Comparison of ENCODE assay signal across 29 mouse cellular contexts in the genomic region with DNA sequence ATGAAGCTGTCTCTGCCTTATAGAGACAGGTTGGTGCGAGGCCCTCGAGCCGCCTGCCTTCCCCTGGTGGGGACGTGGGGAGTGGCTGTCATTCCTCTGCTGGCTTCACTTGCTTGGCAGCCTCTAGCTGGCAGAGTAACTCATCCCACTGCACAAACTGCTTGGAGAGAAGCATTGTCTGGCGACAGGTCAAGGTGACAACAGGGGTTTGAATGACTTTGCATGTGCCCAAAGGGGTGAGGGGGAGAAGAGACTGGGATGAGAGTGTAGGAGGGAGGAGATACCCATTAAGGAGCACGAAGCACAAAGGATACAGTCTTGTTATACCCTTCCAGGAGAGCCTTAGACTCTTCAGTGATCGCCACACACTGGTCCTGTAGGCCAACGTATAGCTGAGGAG. TPM values are rescaled to one million over a fixed set of nuclear protein-coding genes. Genes with fewer than 3 reads are reported as not detected.
DNase-seq lines count a peak whose midpoint lies in the region; ATAC-seq and TF ChIP-seq lines count a peak whose summit lies in the region.
"Had no signal": no experiment of that assay in that cellular context is flagged by ENCODE, and none has a peak within 500 bp of the region (broad histone marks: within the 10 kb centered on the region; RNA-seq: fewer than 3 reads in every experiment).

No protein-coding gene starts in this region.

- H3K9me3 ChIP-seq in embryonic facial prominence, embryonic 13.5 days: no peaks in the 10 kb centered on the region
- H3K9me3 ChIP-seq in embryonic facial prominence, embryonic 10.5 days: no peaks in the 10 kb centered on the region
- H3K9me3 ChIP-seq: embryonic facial prominence, embryonic 12.5 days; forebrain, embryonic 12.5 days; forebrain, embryonic 15.5 days; heart, embryonic 10.5 days; heart, embryonic 13.5 days; hindbrain, embryonic 12.5 days; hindbrain, embryonic 15.5 days had no signal

- H3K4me3 ChIP-seq in embryonic facial prominence, embryonic 13.5 days: no peak overlapping the region
- no peak overlapping the region for H3K4me3 ChIP-seq in embryonic facial prominence, embryonic 10.5 days
- no peak overlapping the region for H3K4me3 ChIP-seq in left cerebral cortex, adult 2 months
- H3K4me3 ChIP-seq: embryonic facial prominence, embryonic 12.5 days; erythroblast, embryonic 14.5 days; forebrain, embryonic 12.5 days; heart, adult 2 months; heart, embryonic 13.5 days; hindbrain, embryonic 12.5 days had no signal

- intact Hi-C loops in left cerebral cortex, adult 2 months (cut with DNase I): no loop called here

- no peak for DNase-seq in embryonic facial prominence, embryonic 10.5 days (ENCODE audit: low spot score)
- DNase-seq in left cerebral cortex, adult 2 months (ENCODE audit: extremely low spot score in 1 of 2, low spot score in 2 of 2): no peak
- DNase-seq in left cerebral cortex, adult 18-20 months (ENCODE audit: low spot score in 2 of 2): no peak
- DNase-seq in testis, postnatal 10 days (ENCODE audit: low spot score): peak; percentile 43
- no peak for DNase-seq in testis, postnatal 14 days (ENCODE audit: low spot score)
- no peak for DNase-seq in Muller cell, postnatal 12 days (ENCODE audit: inconsistent ontology term)
- DNase-seq: adrenal gland, adult 8-10 months; adrenal gland, postnatal 25 days; gastrocnemius, postnatal 25 days; heart, adult 2 months had no signal

- ATAC-seq in embryonic facial prominence, embryonic 13.5 days (ENCODE audit: insufficient number of reproducible peaks, insufficient read depth, low FRiP score, low TSS enrichment, low read depth): no peak
- ATAC-seq: activated CD4-positive, CD25-positive, alpha-beta regulatory T cell, adult 4 months had no signal

- H3K27me3 ChIP-seq in embryonic facial prominence, embryonic 13.5 days: no peaks in the 10 kb centered on the region
- H3K27me3 ChIP-seq in embryonic facial prominence, embryonic 10.5 days (replicated peaks; ENCODE audit: low read depth, poor library complexity, severe bottlenecking): no peaks in the 10 kb centered on the region
- H3K27me3 ChIP-seq: embryonic facial prominence, embryonic 12.5 days; forebrain, embryonic 12.5 days; forebrain, embryonic 15.5 days; heart, embryonic 13.5 days; hindbrain, embryonic 12.5 days; hindbrain, embryonic 15.5 days had no signal

- no peak for TF ChIP-seq CTCF in left cerebral cortex, adult 2 months (IDR thresholded peaks at IDR 0.05)

- 76% methylated on average over 8 of the region's 8 CpGs for WGBS in embryonic facial prominence, embryonic 13.5 days
- WGBS in embryonic facial prominence, embryonic 10.5 days: 79% methylated on average over 8 of the region's 8 CpGs

- H3K4me1 ChIP-seq in embryonic facial prominence, embryonic 13.5 days: peaks cover 48% of the 10 kb centered on the region
- H3K4me1 ChIP-seq in embryonic facial prominence, embryonic 10.5 days: peaks cover 50% of the 10 kb centered on the region

- H3K4me2 ChIP-seq in embryonic facial prominence, embryonic 13.5 days: 0 out of 2 replicates have a peak overlapping the region, but pooled peaks have one; percentile 78
- H3K4me2 ChIP-seq: embryonic facial prominence, embryonic 12.5 days; forebrain, embryonic 15.5 days; hindbrain, embryonic 12.5 days had no signal

- H3K36me3 ChIP-seq in embryonic facial prominence, embryonic 13.5 days: peaks cover 38% of the 10 kb centered on the region
- H3K36me3 ChIP-seq in embryonic facial prominence, embryonic 10.5 days (replicated peaks): peaks cover 66% of the 10 kb centered on the region

- H3K27ac ChIP-seq in embryonic facial prominence, embryonic 13.5 days: no peak overlapping the region
- H3K27ac ChIP-seq in embryonic facial prominence, embryonic 10.5 days (replicated peaks): no peak overlapping the region
- H3K27ac ChIP-seq in left cerebral cortex, adult 2 months: peak overlapping the region; percentile 3; the same call in 1 of the 2 replicates
- H3K27ac ChIP-seq: embryonic facial prominence, embryonic 12.5 days; forebrain, embryonic 12.5 days; forebrain, embryonic 15.5 days; heart, adult 2 months; heart, embryonic 10.5 days; heart, embryonic 13.5 days; hindbrain, embryonic 12.5 days; hindbrain, embryonic 15.5 days had no signal

- H3K9ac ChIP-seq in embryonic facial prominence, embryonic 13.5 days: no peak overlapping the region
- H3K9ac ChIP-seq: embryonic facial prominence, embryonic 12.5 days; forebrain, embryonic 15.5 days; heart, embryonic 13.5 days; hindbrain, embryonic 12.5 days; hindbrain, embryonic 15.5 days had no signal

RNA-seq across cellular contexts. Expression of a gene that starts 1.7 kb away (rescaled TPM):
- polyA plus RNA-seq in embryonic facial prominence, embryonic 13.5 days (2015; fragmentation: Nextera tagmentation; extraction: Ambion mirVana): 84.5 and 93.3 TPM in 2 replicates
- polyA plus RNA-seq in embryonic facial prominence, embryonic 10.5 days (2016; fragmentation: Nextera tagmentation; extraction: Ambion mirVana): 91.2 and 91.9 TPM in 2 replicates
- 10 to 100 TPM; 27.7 to 30.7 TPM for total RNA-seq in left cerebral cortex, adult 2 months (2021)
- total RNA-seq in left cerebral cortex, adult 18-20 months (2021): 10 to 100 TPM; 32.5 to 37.1 TPM

RNA-seq across cellular contexts. Expression of a gene that starts 7.9 kb away (rescaled TPM):
- polyA plus RNA-seq in embryonic facial prominence, embryonic 13.5 days (2015; fragmentation: Nextera tagmentation; extraction: Ambion mirVana): 123 and 128 TPM in 2 replicates
- 133 and 140 TPM in 2 replicates for polyA plus RNA-seq in embryonic facial prominence, embryonic 10.5 days (2016; fragmentation: Nextera tagmentation; extraction: Ambion mirVana)
- 100 to 1,000 TPM; 165 TPM for total RNA-seq in left cerebral cortex, adult 2 months (2021)
- total RNA-seq in left cerebral cortex, adult 18-20 months (2021): 100 to 1,000 TPM; 166 to 172 TPM

RNA-seq across cellular contexts. Expression of a gene that starts 15.3 kb away (rescaled TPM):
- polyA plus RNA-seq in embryonic facial prominence, embryonic 13.5 days (2015; fragmentation: Nextera tagmentation; extraction: Ambion mirVana): 427 and 512 TPM in 2 replicates
- polyA plus RNA-seq in embryonic facial prominence, embryonic 10.5 days (2016; fragmentation: Nextera tagmentation; extraction: Ambion mirVana): 146 and 188 TPM in 2 replicates
- total RNA-seq in left cerebral cortex, adult 2 months (2021): 10 to 100 TPM; 43.1 to 47.7 TPM
- total RNA-seq in left cerebral cortex, adult 18-20 months (2021): 10 to 100 TPM; 37.2 to 44.3 TPM

RNA-seq across cellular contexts. Expression of a gene that starts 15.9 kb away (rescaled TPM):
- polyA plus RNA-seq in embryonic facial prominence, embryonic 13.5 days (2015; fragmentation: Nextera tagmentation; extraction: Ambion mirVana): 0.15 and 0.20 TPM in 2 replicates
- 0.50 and 0.86 TPM in 2 replicates for polyA plus RNA-seq in embryonic facial prominence, embryonic 10.5 days (2016; fragmentation: Nextera tagmentation; extraction: Ambion mirVana)
- total RNA-seq in left cerebral cortex, adult 2 months (2021): under 1 TPM in 1 of 2 experiments, not detected in 1; 0.52 TPM
- 1 to 10 TPM in 1 of 2 experiments, under 1 TPM in 1; 0.80 to 1.3 TPM for total RNA-seq in left cerebral cortex, adult 18-20 months (2021)
- total RNA-seq: adrenal gland, adult 8-10 months; adrenal gland, postnatal 25 days; gastrocnemius, adult 8-10 months; gastrocnemius, postnatal 25 days; heart, adult 2 months; heart, postnatal 14 days; hematopoietic stem cell, adult 5-6 weeks; MEL had no signal
- polyA plus RNA-seq: activated CD4-positive, CD25-positive, alpha-beta regulatory T cell, adult 4 months; C2C12; CD4-positive, CD25-positive, alpha-beta regulatory T cell, adult 4 months; embryonic facial prominence, embryonic 12.5 days; erythroblast, embryonic 14.5 days; gonadal fat pad, adult 2 months; heart, adult 2 months; heart, embryonic 10.5 days; heart, embryonic 13.5 days; heart, embryonic 16.5 days; intestine, embryonic 14.5 days had no signal

RNA-seq across cellular contexts. Expression of a gene that starts 18.2 kb away (rescaled TPM):
- polyA plus RNA-seq in embryonic facial prominence, embryonic 13.5 days (2015; fragmentation: Nextera tagmentation; extraction: Ambion mirVana): 11.2 and 16.3 TPM in 2 replicates
- polyA plus RNA-seq in embryonic facial prominence, embryonic 10.5 days (2016; fragmentation: Nextera tagmentation; extraction: Ambion mirVana): 8.6 and 11.1 TPM in 2 replicates
- 100 to 1,000 TPM; 120 to 127 TPM for total RNA-seq in left cerebral cortex, adult 2 months (2021)
- total RNA-seq in left cerebral cortex, adult 18-20 months (2021): 100 to 1,000 TPM; 117 to 131 TPM
- total RNA-seq: hematopoietic stem cell, adult 5-6 weeks; MEL had no signal
- polyA plus RNA-seq: activated CD4-positive, CD25-positive, alpha-beta regulatory T cell, adult 4 months; CD4-positive, CD25-positive, alpha-beta regulatory T cell, adult 4 months; erythroblast, embryonic 14.5 days had no signal
